Mouse (Mus musculus) kidney, postnatal 25 days (tissue): Measurements from ENCODE around the gene Nlgn2.
"Not testable (repeated sequence)": the region's sequence is repeated elsewhere in the genome, so short reads cannot be mapped to it uniquely, and the experiment has no call there.

Experiments used
- DNase-seq, 2 experiments: peaks; one replicate each; pipeline ENCODE4 v3.0.0; 2021; ENCODE audit warnings: mixed read lengths in 2 of 2

Nlgn2 gene

DNA sequence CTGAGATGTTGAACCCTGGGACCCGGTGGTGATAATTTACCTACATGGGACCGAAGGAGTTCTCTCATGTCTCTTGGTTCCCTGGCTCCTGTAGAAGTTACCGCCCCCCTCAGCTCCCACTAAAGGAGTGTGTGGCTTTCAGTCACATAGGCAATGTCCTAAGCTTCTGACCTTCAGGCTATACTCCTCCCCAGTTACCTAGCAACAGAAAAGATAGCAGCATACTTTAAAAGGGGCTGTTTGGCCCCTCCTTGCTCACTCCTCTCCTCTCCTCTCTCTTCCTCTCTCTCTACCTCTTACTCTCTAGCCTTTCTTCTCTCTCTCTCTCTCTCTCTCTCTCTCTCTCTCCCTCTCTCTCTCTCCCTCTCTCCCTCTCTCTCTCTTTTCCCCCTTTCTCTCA lies 26.1 kb upstream of the Nlgn2 start:
- not testable (repeated sequence) for DNase-seq

DNA sequence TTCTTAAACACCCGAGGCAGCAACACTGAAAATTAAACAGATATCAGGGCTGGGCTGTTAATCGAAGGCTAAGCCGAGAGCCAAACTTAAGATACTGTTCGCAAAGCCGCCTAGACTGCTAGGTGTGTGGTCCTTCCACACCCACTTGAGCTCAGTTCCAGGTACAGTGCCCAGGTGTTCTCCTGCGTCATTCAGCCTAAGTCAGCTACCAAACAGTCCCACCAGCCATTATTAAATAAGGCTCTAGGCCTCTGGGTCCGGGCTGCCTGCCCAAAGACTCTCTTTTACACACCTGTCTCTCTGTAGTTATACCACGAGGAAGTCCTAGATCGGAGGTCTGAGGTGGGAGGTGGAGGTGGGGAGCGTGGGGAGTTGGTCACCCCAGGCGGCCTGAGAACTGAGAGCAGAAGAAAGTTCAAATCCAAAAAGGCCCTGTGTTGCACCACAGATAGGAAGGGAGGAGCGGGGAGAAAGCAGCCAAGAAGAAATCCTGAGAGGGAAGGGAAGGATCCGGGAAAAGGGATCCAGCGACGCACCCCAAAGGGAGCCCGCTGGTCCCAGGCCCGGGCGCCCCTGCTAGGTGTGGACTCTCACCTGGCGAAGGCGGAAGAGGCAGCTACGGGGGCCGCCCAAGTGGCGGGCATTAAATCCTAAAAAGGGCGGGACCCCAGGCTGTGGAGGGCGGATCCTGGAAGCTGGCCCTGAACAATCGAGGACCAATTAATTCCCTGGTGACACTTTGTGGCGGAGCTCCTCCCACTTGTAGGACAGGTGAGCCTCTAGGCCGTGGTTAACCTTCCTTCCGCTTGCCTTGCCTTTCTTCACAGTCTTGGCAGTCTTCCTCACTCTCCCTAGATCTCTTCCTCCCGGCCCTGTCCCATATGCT lies 20.8 kb upstream of the Nlgn2 start, which contains the start of gene Tnk1:
Gene Tnk1 (minus strand): TSS at position 618 of the 886 bp plus-strand sequence.
- DNase-seq = peak; percentile 68 to 84

DNA sequence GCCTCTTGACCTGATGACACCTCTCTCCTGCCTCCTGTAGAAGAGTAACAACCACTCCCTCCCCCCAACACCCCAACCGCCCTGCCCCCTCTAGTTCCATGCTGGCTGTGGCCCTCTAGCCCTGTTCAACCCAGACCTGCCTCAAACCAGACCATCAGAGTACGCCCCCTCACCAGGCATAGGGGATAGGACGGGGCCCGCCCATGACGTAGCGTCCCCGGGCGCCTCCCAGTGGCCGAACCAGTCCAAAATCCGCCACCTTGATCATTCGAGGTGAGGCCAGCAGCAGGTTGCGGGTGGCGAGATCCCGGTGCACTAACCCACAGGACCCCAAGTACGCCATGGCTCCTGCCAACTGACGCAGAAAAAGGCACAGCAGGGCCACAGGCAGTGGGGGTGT lies 17.8 kb upstream of the Nlgn2 start:
- DNase-seq = peak; percentile 52 to 60

DNA sequence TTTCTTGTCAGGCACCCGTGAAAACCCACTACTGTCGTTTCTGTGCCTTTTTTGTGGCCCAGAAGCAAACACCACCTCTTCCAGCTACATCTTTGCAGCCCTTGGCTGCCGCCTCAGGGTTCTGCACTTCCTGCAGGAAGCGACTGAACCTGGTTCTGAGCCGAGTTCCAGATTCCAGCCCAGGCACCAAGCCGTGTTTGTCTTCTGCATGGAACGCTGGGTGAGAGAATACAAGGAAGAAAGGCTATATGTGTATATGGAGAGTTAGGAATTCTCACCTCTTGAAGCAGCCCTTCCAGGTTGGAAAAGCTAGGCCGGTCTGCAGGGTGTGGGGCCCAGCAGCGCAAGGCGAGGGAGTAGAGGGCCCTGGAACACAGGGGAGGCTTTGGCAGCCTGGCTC lies 17.1 kb upstream of the Nlgn2 start:
- DNase-seq = no peak

DNA sequence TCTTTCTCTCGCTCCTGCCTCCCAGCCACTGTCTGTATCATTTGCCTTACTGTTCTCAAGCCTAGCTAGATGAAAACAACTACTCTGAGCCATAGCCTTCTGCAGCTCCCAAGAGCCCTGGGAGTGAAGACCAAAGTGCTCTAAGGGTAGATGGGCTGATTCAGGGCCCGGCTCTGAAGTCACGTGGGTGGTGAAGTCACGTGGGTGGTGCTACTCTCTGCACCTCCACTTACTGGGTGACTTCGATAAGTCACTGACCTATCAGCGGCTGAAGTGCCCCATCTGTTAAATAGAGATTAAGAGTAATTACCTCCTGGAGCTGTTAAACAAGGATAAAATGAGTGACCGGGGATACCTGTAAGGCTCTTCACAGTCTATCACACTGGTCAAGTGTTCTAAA lies 16.4 kb upstream of the Nlgn2 start:
- DNase-seq = peak; percentile 66 to 68

DNA sequence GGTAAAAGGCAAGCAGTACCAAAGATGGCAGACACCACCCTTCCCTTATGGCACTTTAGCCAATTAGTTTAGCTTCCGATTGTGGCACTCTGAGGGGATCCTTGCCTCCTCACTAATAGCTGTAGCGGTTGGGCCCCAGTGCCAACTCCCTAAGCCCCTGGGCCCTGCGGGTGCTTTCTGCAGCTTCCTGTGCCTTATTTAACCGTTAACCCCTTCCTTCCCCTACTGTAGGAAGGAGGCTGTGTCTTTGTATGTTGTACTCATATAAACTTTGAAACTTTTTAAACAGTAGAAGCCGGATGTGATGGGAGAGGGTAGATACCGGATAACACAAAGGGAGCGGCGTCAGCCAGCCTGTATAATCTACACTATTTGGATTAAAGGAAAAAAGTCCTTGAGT lies 13.2 kb upstream of the Nlgn2 start:
- DNase-seq = no peak

- DNase-seq = no peak
These were observed 12.3 kb upstream of the Nlgn2 start for GRCm38 (mm10) chr11:69849884-69850283.

DNA sequence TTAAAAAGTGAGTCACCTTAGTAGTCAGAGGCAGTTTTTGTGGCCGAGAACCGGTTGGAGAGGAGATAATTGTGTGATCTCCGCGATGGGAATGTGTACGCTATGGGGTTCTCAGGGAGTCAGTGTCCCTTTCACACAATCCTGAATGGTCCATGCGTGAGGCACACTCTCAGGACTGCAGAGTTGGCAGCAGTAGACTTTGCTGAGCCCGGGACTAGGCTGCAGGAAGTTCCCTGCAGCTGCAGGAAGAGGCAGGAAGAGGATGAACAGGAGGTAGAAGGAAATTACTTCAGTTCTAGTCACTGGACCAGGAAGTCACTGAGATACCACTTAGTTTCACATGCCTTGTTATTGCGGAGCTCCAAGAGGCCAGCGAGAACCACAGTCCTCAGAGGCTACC lies 11.5 kb upstream of the Nlgn2 start:
- DNase-seq = no peak

GRCm38 (mm10) chr11:69848021-69848420 lies 10.4 kb upstream of the Nlgn2 start:
- DNase-seq = no peak

DNA sequence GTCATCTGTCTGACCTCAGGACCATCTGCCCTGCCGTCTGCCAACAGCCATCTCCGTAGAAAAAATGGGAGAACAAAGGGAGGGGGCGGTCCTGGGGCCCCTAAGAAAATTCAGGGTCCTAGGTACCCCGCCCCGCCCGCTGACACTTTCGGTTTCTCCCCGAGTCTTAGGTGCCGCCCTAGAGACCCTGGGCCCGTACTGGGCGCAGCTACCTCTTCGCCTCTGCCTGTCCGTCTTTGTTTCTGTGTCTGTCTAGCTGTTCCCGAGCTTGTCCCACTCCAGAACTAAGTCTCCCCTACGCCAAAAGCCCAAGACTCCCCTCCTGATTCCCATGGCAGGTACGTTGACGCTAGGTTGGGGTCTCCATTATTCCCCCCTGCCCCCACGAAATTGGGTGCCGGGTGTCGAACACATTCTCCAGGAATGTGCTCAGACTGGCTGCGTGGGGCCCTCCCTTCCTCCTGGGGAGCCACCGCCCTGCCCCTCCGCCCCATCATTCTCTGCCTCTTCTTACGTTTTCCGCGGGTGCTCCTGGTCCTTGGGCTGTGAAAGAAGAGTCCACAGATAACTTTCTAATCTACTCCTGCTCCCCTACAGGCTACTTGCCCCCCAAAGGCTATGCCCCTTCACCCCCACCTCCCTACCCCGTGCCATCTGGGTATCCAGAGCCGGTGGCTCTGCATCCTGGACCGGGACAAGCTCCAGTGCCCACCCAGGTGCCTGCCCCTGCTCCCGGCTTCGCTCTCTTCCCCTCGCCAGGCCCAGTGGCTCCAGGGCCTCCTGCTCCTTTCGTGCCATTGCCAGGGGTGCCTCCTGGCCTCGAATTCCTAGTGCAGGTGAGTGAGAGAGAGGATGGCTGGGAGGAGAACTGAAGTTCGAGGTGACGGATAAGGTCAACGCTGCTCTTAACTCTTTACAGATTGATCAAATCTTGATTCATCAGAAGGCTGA lies 9.4 kb upstream of the Nlgn2 start:
- no peak for DNase-seq

DNA sequence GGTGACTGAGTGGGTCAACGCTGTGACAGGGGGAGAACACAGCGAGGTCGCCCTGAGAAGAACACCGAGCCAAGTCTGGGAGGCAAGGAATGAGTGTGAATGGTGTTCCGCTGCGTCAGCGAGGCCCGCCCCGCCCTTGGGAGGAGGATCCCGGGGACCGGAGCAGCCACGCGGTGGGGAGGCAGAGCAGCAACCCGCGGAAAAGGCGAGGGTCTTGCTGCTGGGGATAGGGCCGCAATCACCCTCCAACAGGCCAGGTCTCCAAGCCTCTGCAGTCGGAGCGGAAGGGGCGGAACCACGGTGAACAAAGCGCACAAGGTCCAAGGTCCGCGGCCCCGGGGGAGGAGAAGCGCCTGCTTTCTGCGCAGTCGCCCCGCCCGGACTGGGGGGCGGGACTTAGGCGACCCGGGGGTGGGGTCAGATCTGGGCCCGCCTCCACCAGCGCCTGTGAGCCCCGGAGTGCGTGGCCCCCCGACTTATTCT lies 8.7 kb upstream of the Nlgn2 start, which contains the start of gene Plscr3:
Gene Plscr3 (plus strand): TSS at position 179 of the 483 bp plus-strand sequence.
- peak; percentile 95 to 97 for DNase-seq

DNA sequence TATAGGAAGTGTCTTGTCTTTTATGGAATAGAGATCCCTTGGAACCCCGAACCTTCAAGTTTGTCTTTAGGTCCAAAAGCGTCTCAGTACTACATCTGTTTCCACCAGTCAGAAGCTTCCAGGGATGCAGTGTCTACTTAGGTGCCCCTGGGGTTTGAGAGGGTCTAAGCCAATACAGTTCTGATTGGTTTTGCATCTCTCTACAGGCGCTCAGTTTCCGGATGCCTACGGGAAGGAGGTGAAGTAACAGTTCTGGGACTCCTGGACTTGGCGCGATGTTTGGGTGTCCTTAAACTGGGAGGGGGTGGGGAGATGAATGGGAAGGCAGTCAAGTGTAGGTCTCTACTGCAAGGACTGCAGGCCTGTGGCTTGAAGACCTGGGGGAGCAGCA lies 1.1 kb upstream of the Nlgn2 start:
- DNase-seq = peak in 1 of 2 experiments; percentile 60

GRCm38 (mm10) chr11:69837952-69838713 lies 549 bp upstream of the Nlgn2 start, which contains the start of gene Tmem256:
Gene Tmem256 (plus strand): TSS chr11:69838514.
- DNase-seq = peak; percentile 98

DNA sequence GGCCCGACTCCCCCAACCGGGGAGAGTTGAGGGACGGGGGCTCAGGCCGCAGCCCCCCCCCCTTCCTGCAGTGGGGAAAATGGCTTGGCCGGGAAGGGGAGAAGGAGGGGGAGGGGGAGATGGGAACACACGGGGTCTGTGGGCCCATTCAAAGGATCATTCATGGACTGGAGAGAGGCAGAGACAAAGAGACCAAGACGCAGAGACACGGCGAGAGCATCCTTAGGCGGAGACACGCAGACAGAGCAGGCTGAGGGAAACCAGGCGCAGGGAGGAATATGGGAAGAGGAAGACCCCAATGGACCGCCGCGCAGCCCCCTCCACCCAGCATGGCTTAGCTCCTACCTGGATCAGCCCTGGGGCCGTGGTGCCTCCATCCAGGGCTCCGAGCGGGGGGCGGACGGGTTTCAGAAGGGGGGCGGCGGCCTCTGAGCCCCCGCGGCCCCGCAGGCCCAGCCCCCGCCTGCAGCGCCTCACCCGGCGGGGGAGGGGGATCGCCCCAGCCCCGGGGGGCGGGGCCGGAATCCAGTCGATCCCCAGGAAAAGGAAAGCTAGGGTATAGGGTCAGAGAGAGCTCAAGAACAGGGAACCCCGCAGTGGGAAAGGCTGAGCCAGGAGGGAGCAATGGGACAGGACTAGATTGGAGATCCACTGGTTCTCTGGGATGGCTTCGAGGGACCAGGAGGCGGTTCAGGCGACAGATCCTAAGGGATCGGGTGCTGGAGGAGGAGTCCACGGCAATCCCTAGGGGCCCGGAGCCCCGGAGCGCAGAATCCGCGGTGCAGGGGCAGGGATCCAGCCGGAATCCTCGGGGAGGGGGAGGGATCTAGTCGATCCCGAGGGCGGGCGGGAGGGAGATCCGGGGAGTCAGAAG lies 644 bp downstream of the Nlgn2 start:
- peak; percentile 17 to 55 for DNase-seq

DNA sequence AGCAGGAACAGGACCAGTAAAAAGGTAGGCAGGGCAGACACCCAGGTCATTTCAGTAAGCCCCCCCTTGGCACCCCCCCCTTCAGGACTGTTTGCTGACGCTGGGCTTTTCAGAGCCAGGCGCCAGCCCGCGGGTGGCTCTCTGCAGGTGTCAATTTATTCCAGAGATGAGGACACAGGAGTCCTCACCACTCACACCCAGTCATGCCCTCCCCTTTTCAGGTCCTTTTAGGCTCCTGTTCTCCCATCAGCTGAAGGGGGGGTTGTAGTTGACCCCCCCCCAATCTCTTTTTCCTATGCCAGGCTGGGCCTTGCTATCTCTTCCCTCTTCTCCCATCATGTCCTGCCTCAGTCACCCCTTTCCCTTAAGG lies 1.6 kb downstream of the Nlgn2 start:
- DNase-seq = no peak

- DNase-seq = no peak
These were observed 2.1 kb downstream of the Nlgn2 start for GRCm38 (mm10) chr11:69835326-69835965.

DNA sequence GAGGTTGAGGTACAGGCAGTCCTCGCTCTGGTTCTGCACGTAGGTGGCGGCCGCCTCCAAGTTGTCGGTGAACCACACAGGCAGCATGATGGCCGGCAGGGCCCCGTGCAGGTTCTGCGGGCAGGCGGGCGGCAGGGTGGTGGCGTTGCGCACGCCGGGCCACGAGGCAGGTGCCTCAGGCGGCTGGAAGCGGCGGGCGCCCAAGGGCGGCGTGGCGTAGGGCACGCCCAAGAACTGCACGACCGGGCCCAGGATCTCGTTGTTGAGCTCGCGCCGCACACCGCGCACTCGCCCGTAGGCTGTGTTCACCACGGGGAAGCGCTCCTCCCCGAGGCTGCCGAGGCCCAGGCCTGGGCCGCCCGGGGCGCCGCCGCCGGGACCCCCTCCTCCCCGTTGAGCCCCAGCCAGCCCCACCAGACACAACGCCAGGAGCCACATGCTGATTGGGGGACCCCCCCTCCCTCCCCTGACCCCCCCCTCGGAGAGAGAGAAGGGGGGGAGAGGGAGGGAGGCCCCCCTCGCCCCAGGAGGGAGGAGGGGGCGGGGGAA lies 3.5 kb downstream of the Nlgn2 start:
- peak; percentile 30 to 65 for DNase-seq

- no peak for DNase-seq
These were observed 4.0 kb downstream of the Nlgn2 start for GRCm38 (mm10) chr11:69833554-69833953.

GRCm38 (mm10) chr11:69828832-69829231 lies 8.8 kb downstream of the Nlgn2 start:
- DNase-seq = no peak

DNA sequence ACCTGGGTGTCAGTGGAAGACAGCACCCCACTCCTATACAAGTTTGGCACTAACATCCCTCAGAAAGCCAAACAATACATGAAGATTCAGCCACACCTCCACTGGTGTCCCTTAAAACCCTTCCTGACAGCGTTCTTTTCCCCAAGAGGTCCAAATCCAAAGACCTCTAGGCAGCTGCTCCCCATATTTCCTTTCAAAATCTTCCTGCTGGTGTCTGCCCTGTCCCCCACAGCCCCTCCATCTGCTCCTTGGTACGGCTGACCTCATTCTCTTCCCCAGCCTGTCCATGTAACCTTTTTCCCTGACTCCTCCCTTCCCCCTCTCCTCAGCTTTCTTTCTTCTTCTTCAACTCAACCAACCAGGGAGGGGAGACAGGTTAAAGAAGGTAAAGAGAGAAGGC lies 14.1 kb downstream of the Nlgn2 start:
- DNase-seq = no peak

GRCm38 (mm10) chr11:69822080-69822479 lies 15.5 kb downstream of the Nlgn2 start, which contains the start of gene Spem1:
Gene Spem1 (minus strand): TSS chr11:69822180.
- DNase-seq = no peak
